In the genomic region with DNA sequence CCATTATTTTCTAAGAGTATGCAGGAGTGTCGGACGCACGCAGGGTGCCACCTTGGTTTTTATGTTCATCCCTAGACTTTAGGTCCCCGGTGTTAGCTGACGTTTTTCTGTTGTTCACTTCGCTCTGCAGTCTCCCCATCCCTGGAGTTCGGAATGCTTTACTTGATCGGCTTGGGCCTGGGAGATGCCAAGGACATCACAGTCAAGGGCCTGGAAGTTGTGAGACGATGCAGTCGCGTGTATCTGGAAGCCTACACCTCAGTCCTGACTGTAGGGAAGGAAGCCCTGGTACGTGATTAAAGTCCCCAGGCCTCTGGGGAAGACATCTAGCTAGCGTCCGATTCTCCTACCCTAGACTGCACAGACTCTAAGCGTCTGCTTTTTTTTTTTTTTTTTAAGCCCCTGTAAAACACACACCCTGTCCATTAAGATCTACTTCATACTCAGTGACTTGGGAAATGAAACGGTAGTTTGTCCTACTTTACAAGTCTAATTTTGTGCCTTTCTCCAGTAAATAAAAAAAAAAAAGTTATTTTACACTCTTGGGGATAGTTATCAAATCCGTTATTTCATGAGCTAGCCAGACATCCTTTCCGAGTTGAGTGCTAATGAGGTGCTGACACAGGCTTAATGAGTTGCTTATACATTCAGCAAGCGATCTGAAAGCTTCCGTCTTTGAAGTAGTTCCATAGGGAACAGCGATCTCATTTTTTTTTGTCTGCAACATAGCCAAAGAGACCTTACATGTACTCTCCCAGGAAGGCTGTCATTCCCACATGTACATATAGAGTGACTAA, we compare ENCODE assay signal across 8 mouse cellular contexts. TPM values are rescaled to one million over a fixed set of nuclear protein-coding genes. Genes with fewer than 3 reads are reported as not detected.
A peak's percentile ranks its signal among the peaks of the same experiment; 100 is the strongest.
DNase-seq lines count a peak whose midpoint lies in the region; ATAC-seq and TF ChIP-seq lines count a peak whose summit lies in the region.

No protein-coding gene starts in this region.

- peak overlapping the region; percentile 93 for H3K4me3 ChIP-seq in heart, embryonic 16.5 days (ENCODE audit: low read length)
- peak overlapping the region; percentile 80 for H3K4me3 ChIP-seq in hindbrain, embryonic 10.5 days

- no peak for DNase-seq in heart, postnatal 14 days
- DNase-seq in brain, embryonic 14.5 days (ENCODE audit: low read depth) = peak; percentile 76
- no peak for DNase-seq in hindbrain, embryonic 10.5 days (ENCODE audit: low spot score)
- DNase-seq in lung, postnatal 10 days = peak; percentile 16
- peak; percentile 48 for DNase-seq in testis, postnatal 10 days (ENCODE audit: low spot score)
- no peak for DNase-seq in layer of hippocampus, postnatal 14 days (ENCODE audit: low spot score in 2 of 2)

- intact Hi-C loops in heart, postnatal 14 days (cut with DNase I) = loop anchor here (5.0 kb wide), 4 partner anchors 71 to 226 kb away; no protein-coding TSS in a partner anchor

- ATAC-seq in heart, embryonic 16.5 days (replicated peaks; ENCODE audit: extremely low read depth, insufficient read depth, low FRiP score) = peak; percentile 24; the same call in 1 of the 2 replicates
- peak; percentile 9 for ATAC-seq in CD4-positive, CD25-positive, alpha-beta regulatory T cell, adult 4 months

- peak overlapping the region; percentile 91 for H3K9ac ChIP-seq in heart, embryonic 16.5 days (ENCODE audit: low read length)

- peaks cover 3% of the 10 kb centered on the region; the same call in 1 of the 2 replicates for H3K4me1 ChIP-seq in heart, embryonic 16.5 days (ENCODE audit: control insufficient read depth, insufficient read depth, low read length)
- H3K4me1 ChIP-seq in hindbrain, embryonic 10.5 days (replicated peaks) = peaks cover 5% of the 10 kb centered on the region

- 1% methylated on average over 21 of the region's 21 CpGs for WGBS in heart, embryonic 16.5 days
- WGBS in hindbrain, embryonic 10.5 days = 7% methylated on average over 21 of the region's 21 CpGs

- TF ChIP-seq POLR2A in brain, embryonic 14.5 days (IDR thresholded peaks at IDR 0.05; ENCODE audit: borderline replicate concordance, extremely low read depth, insufficient read depth, insufficient read length, poor library complexity, severe bottlenecking) = no peak

- TF ChIP-seq CTCF in brain, embryonic 14.5 days (IDR thresholded peaks at IDR 0.05; ENCODE audit: borderline replicate concordance, extremely low read depth, insufficient read depth, insufficient read length) = no peak

- H3K27me3 ChIP-seq in heart, embryonic 16.5 days (ENCODE audit: control insufficient read depth, insufficient read depth, low read length) = no peaks in the 10 kb centered on the region
- no peaks in the 10 kb centered on the region for H3K27me3 ChIP-seq in hindbrain, embryonic 10.5 days (ENCODE audit: insufficient read depth, poor library complexity, severe bottlenecking)

- H3K27ac ChIP-seq in heart, embryonic 16.5 days (ENCODE audit: low read length) = peak overlapping the region; percentile 91
- H3K27ac ChIP-seq in hindbrain, embryonic 10.5 days = peak overlapping the region; percentile 95

- peak overlapping the region; percentile 83 for H3K4me2 ChIP-seq in heart, embryonic 16.5 days (ENCODE audit: low read depth, low read length)

- 0 out of 2 replicates have a peak, but pooled peaks cover 2% of the 10 kb centered on the region for H3K36me3 ChIP-seq in heart, embryonic 16.5 days (ENCODE audit: control insufficient read depth, insufficient read depth)
- H3K36me3 ChIP-seq in hindbrain, embryonic 10.5 days = peaks cover 4% of the 10 kb centered on the region

- H3K9me3 ChIP-seq in heart, embryonic 16.5 days (replicated peaks; ENCODE audit: control insufficient read depth, low read length) = no peaks in the 10 kb centered on the region
- no peaks in the 10 kb centered on the region for H3K9me3 ChIP-seq in hindbrain, embryonic 10.5 days

RNA-seq across cellular contexts. Expression of gene Dph5, which starts 0.9 kb away (rescaled TPM):
- polyA plus RNA-seq in heart, embryonic 16.5 days (2015; fragmentation: Nextera tagmentation; extraction: Ambion mirVana) = 18.9 and 24.8 TPM in 2 replicates
- 1 to 10 TPM; 6.4 to 7.2 TPM for total RNA-seq in heart, postnatal 14 days (2021)
- 100 to 1,000 TPM in 1 of 2 experiments, 10 to 100 TPM in 1; 98.6 to 119 TPM for polyA plus RNA-seq in CD4-positive, CD25-positive, alpha-beta regulatory T cell, adult 4 months (2017; shearing (Covaris generic))
- 11.7 and 12.7 TPM in 2 replicates for polyA plus RNA-seq in brain, embryonic 14.5 days (2012; rRNA removed)
- polyA plus RNA-seq in hindbrain, embryonic 10.5 days (2016; fragmentation: Nextera tagmentation; extraction: Ambion mirVana) = 27.4 and 30.3 TPM in 2 replicates
- 10 to 100 TPM; 15.9 to 16.9 TPM for total RNA-seq in layer of hippocampus, postnatal 14 days (2021)

Comparison
In these comparisons a context has a peak if more than half of its experiments do, and no peak if none do; other contexts are left out.
1. DNase-seq: peak in brain, embryonic 14.5 days (single experiment), lung, postnatal 10 days (single experiment) and testis, postnatal 10 days (single experiment); none in heart, postnatal 14 days (0 of 2), hindbrain, embryonic 10.5 days (single experiment) and layer of hippocampus, postnatal 14 days (0 of 2).